Mouse (Mus musculus) lung, postnatal 0 days (tissue): ENCODE data around the gene Chst8. TPM values are rescaled to one million over a fixed set of nuclear protein-coding genes. Genes with fewer than 3 reads are reported as not detected.
A peak's percentile ranks its signal among the peaks of the same experiment; 100 is the strongest.

ENCODE experiments used
- ATAC-seq: fragments of 200-750 bp; cut with Nextera tagmentation; 2 replicates; pipeline ENCODE4 v1.8.0; 2017; ENCODE audit warnings: moderate library complexity
- DNase-seq: peaks from one replicate; pipeline ENCODE4 v3.0.0-alpha.2; 2016; ENCODE audit warnings: low spot score
- H3K27ac ChIP-seq: fragments of 300-500 bp; sonication (generic); 2 replicates; pipeline ENCODE4 v1.5.1; 2014; ENCODE audit warnings: antibody characterized with exemption, mild to moderate bottlenecking, low read length, mixed read lengths
- H3K27me3 ChIP-seq: fragments of 300-500 bp; sonication (generic); replicated peaks from 2 replicates; pipeline ENCODE4 v1.6.1; 2014; ENCODE audit warnings: low read length, mixed read lengths; ENCODE audit not compliant: insufficient read depth
- H3K36me3 ChIP-seq: fragments of 300-500 bp; sonication (generic); 2 replicates; pipeline ENCODE4 v1.6.1; 2014; ENCODE audit warnings: low read length, mixed read lengths; ENCODE audit not compliant: insufficient read depth
- H3K4me1 ChIP-seq: fragments of 300-500 bp; sonication (generic); 2 replicates; pipeline ENCODE4 v1.6.1; 2014; ENCODE audit warnings: antibody characterized with exemption, low read depth, low read length, mixed read lengths; ENCODE audit not compliant: insufficient read depth
- H3K4me2 ChIP-seq: fragments of 300-500 bp; sonication (generic); replicated peaks from 2 replicates; pipeline ENCODE4 v1.6.1; 2014; ENCODE audit warnings: low read depth, mild to moderate bottlenecking, low read length, moderate library complexity, mixed read lengths
- H3K4me3 ChIP-seq: fragments of 300-500 bp; sonication (generic); 2 replicates; pipeline ENCODE4 v1.5.1; 2014; ENCODE audit warnings: low read depth, low read length
- H3K9ac ChIP-seq: fragments of 300-500 bp; sonication (generic); replicated peaks from 2 replicates; pipeline ENCODE4 v1.6.1; 2014; ENCODE audit warnings: low read depth, mild to moderate bottlenecking
- H3K9me3 ChIP-seq: fragments of 300-500 bp; sonication (generic); 2 replicates; pipeline ENCODE4 v1.6.1; 2016; ENCODE audit warnings: low read length, mixed read lengths
- CTCF ChIP-seq: IDR thresholded peaks from 2 replicates; pipeline ENCODE4 v1.5.1; 2016; ENCODE audit warnings: antibody characterized with exemption, mild to moderate bottlenecking
- EP300 ChIP-seq: IDR thresholded peaks from 2 replicates; pipeline ENCODE4 v1.6.1; 2016; ENCODE audit warnings: antibody characterized with exemption, mild to moderate bottlenecking, control low read depth
- WGBS: fragments of 180-500 bp; shearing (Covaris S2); extraction: QIAGEN DNeasy Blood & Tissue Kit; methylation state at CpG from one replicate; pipeline ENCODE4 v1.1.7; 2014; 5-methylcytosine and 5-hydroxymethylcytosine counted together
- polyA plus RNA-seq: library from polyadenylated mRNA; unstranded; fragments of >200 nt; fragmentation: Nextera tagmentation; extraction: Ambion mirVana; gene quantifications from 2 replicates; pipeline ENCODE4 v1.2.1, GENCODE M21; 2015

The Chst8 gene
- polyA plus RNA-seq, 1 experiment from 2014 or later: 5.9 TPM

DNA sequence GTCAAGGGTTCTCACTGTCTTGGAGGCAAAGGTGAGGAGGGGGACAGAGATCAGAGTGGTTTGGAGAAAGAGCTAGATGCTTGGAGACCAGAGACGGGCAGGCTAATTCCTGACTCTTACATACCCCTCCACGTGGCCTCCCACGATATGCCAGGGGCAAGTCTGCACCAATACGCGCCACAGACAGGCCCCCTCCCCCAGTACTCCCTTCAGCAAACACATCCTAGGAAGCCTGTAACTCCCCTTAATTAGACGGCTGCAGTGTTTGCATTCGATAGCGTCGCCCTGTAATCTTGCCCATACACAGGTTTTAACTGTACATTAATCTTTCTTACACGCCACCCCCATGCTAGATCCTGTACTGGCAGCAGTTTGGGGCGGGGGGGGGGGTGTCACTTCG, 14.5 kb downstream of the Chst8 start:
- Histone ChIP-seq H3K4me2 (no peak overlapping the region), H3K4me3 (no peak overlapping the region)
- ATAC-seq: no peak

DNA sequence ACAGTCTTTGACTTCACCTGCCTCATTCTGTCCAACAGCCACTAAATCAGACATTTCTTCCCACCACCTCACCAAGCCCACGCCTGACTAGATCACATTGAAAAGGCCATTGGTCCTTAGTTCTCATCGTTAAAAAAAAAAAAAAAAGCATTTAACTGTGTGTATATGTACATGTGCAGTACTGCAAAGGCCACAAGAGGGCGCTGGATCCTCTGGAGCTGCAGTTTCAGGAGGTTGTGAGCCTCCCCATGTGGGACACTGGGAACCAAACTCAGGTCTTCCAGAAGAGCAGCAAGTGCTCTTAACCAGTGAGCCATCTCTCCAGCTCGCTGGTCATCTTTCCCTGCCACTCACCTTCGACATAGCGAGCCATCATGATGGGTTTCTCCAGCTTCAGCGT, 22.1 kb downstream of the Chst8 start:
- 82% methylated on average over 7 of the region's 7 CpGs for WGBS
- DNase-seq (no peak), ATAC-seq (no peak)
- no peak overlapping the region for H3K4me3 ChIP-seq
- H3K9me3 ChIP-seq: no peaks in the 10 kb centered on the region
- no peak overlapping the region for H3K4me2 ChIP-seq
- no peak overlapping the region for H3K9ac ChIP-seq
- H3K27me3 ChIP-seq: no peaks in the 10 kb centered on the region
- H3K27ac ChIP-seq: no peak overlapping the region
- TF ChIP-seq CTCF (peak; percentile 20), EP300 (no peak)
- no peaks in the 10 kb centered on the region for H3K4me1 ChIP-seq
- no peaks in the 10 kb centered on the region for H3K36me3 ChIP-seq

More for the DNA sequence above, 14.5 kb downstream of the Chst8 start:
- Histone ChIP-seq H3K9me3 (no peaks in the 10 kb centered on the region), H3K27ac (no peak overlapping the region), H3K9ac (no peak overlapping the region), H3K36me3 (no peaks in the 10 kb centered on the region), H3K27me3 (no peaks in the 10 kb centered on the region), H3K4me1 (peaks cover 5% of the 10 kb centered on the region; the same call in 1 of the 2 replicates)
- no peak for TF ChIP-seq CTCF
- TF ChIP-seq EP300: no peak
- DNase-seq: no peak
- 7% methylated on average over 12 of the region's 12 CpGs for WGBS

DNA sequence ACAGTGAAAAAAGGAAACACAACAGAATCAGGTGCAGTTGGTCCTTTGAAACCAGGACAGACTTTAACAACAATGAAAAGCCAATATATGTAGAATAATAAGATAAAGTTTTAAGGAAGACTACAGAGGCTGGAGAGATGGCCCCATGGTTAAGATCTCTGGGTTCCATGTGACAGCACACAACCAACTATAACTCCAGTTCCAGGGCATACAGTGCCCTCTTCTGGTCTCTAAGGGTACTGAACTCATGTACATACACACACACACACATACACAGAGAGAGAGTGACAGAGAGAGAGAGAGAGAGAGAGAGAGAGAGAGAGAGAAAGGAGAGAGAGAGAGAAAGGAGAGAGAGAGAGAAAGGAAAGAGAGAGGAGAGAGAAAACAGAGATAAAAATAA, 25.3 kb downstream of the Chst8 start:
- Histone ChIP-seq H3K9me3 (no peaks in the 10 kb centered on the region), H3K27me3 (no peaks in the 10 kb centered on the region), H3K27ac (no peak overlapping the region), H3K4me2 (no peak overlapping the region), H3K9ac (no peak overlapping the region), H3K4me3 (no peak overlapping the region), H3K4me1 (no peaks in the 10 kb centered on the region), H3K36me3 (no peaks in the 10 kb centered on the region)
- ATAC-seq (no peak), DNase-seq (no peak)
- TF ChIP-seq CTCF (no peak), EP300 (no peak)

DNA sequence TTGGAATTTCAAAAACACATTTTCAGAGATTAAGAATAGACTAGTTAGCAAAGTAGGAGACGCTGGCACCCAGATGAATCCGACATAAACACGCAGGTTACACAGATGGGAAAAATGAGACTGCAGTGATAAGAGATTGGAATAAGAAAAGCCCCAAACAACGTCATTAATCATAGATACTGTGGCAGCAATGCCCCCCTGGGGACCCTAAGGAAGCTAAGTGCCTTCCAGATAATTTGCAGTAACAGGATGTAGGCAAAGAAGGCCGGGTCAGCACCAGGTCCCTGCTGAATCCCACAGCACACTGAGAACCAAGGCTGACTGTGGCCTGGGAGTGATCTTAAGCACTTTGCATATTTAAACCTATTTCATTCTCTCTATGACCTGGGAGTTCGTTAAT, 27.5 kb downstream of the Chst8 start:
- WGBS: 54% methylated on average over 6 of the region's 6 CpGs
- ATAC-seq: no peak

DNA sequence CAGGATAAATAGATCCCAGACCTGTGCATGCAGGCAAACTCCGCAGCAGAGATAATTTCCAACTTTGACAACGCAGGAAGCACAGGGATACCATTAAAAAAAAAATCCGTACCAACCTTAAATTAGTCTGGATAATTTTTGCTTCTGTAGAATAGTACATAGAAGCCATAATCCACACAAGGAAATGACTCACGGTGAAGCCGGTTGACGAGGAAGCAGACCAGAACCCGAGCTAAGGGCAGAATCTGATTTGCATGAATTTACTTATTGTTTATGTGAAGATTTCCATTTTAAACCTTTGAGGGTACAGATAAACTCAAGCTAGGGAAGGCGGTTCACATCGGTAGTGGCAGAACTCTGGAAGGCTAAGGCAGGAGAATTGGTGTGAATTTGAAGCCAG, 28.0 kb downstream of the Chst8 start:
- no peaks in the 10 kb centered on the region for H3K36me3 ChIP-seq
- no peak overlapping the region for H3K27ac ChIP-seq
- WGBS: 60% methylated on average over 9 of the region's 9 CpGs
- no peak overlapping the region for H3K9ac ChIP-seq
- DNase-seq (no peak), ATAC-seq (no peak)
- no peaks in the 10 kb centered on the region for H3K4me1 ChIP-seq
- TF ChIP-seq CTCF (no peak), EP300 (no peak)
- no peaks in the 10 kb centered on the region for H3K27me3 ChIP-seq
- H3K9me3 ChIP-seq: no peaks in the 10 kb centered on the region
- no peak overlapping the region for H3K4me2 ChIP-seq
- H3K4me3 ChIP-seq: no peak overlapping the region

More for the DNA sequence above, 27.5 kb downstream of the Chst8 start:
- H3K27ac ChIP-seq: no peak overlapping the region
- no peaks in the 10 kb centered on the region for H3K27me3 ChIP-seq
- no peak for TF ChIP-seq CTCF
- no peak for TF ChIP-seq EP300
- H3K4me3 ChIP-seq: no peak overlapping the region
- H3K9me3 ChIP-seq: no peaks in the 10 kb centered on the region
- H3K9ac ChIP-seq: no peak overlapping the region
- no peak overlapping the region for H3K4me2 ChIP-seq
- H3K36me3 ChIP-seq: no peaks in the 10 kb centered on the region
- H3K4me1 ChIP-seq: no peaks in the 10 kb centered on the region
- DNase-seq: no peak

DNA sequence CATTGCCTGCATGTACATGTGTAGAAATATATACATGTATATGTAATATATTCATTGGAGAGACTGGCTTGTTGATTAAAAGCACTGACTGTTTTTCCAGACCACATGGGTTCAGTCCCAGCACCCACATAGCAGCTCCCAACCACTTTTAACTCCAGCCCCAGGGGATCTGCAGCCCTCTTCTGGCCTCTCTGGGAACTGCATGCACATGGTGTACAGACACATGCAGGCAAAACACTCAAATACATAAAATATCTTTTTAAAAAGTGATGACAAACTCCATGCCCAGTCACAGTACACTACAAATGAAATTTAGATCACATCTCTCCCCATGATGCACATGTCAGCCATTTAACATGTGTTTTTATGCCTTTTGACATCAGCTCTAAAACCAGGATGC, 30.5 kb downstream of the Chst8 start:
- Histone ChIP-seq H3K36me3 (no peaks in the 10 kb centered on the region), H3K27ac (no peak overlapping the region), H3K9ac (no peak overlapping the region), H3K4me1 (no peaks in the 10 kb centered on the region), H3K27me3 (no peaks in the 10 kb centered on the region), H3K4me2 (no peak overlapping the region), H3K4me3 (no peak overlapping the region), H3K9me3 (no peaks in the 10 kb centered on the region)
- DNase-seq (no peak), ATAC-seq (no peak)
- no peak for TF ChIP-seq CTCF
- TF ChIP-seq EP300: no peak

DNA sequence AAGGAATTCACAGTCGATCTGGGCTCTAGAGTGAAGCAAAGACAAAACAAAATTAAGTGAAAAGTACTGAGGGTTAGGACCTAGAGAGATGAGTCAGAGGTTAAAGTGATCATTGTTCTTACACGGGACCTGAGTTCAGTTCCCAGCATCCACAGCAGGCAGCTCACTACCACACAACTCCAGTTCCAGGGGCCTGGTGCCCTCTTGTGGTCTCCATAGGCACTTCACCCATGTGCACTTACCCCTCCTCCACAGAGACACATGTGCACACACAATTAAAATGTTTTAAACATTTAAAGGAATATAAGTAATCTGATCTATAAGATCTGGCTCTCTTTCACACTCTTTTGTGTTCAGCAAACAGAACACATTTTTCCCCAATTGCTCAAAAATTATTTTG, 31.3 kb downstream of the Chst8 start:
- Histone ChIP-seq H3K27ac (no peak overlapping the region), H3K4me3 (no peak overlapping the region), H3K4me2 (no peak overlapping the region), H3K27me3 (no peaks in the 10 kb centered on the region), H3K9me3 (no peaks in the 10 kb centered on the region), H3K36me3 (no peaks in the 10 kb centered on the region), H3K9ac (no peak overlapping the region), H3K4me1 (no peaks in the 10 kb centered on the region)
- 91% methylated on average over 2 of the region's 2 CpGs for WGBS
- DNase-seq: no peak
- no peak for ATAC-seq
- TF ChIP-seq EP300 (no peak), CTCF (peak; percentile 31)
